Mouse (Mus musculus): ENCODE data around the gene Dchs2.

GRCm38 (mm10) chr3:83288118-83288840 lies 160.5 kb downstream of the Dchs2 start:
- TF ChIP-seq CTCF (IDR thresholded peaks at IDR 0.05; ENCODE audit: extremely low read depth, insufficient read depth, insufficient read length, insufficient replicate concordance) (no peak), POLR2A (IDR thresholded peaks at IDR 0.05; ENCODE audit: low read depth, low read length) (no peak)

Data from spleen, adult 2 months (tissue).